Mouse (Mus musculus) heart, postnatal 0 days (tissue): ENCODE data around the gene Slc16a14.

Experiments
- CTCF ChIP-seq: IDR thresholded peaks from 2 replicates; pipeline ENCODE4 v1.5.1; 2016; ENCODE audit warnings: antibody characterized with exemption, control low read depth, low read depth
- EP300 ChIP-seq: IDR thresholded peaks from 2 replicates; pipeline ENCODE4 v1.6.1; 2016; ENCODE audit warnings: antibody characterized with exemption, low read depth

DNA sequence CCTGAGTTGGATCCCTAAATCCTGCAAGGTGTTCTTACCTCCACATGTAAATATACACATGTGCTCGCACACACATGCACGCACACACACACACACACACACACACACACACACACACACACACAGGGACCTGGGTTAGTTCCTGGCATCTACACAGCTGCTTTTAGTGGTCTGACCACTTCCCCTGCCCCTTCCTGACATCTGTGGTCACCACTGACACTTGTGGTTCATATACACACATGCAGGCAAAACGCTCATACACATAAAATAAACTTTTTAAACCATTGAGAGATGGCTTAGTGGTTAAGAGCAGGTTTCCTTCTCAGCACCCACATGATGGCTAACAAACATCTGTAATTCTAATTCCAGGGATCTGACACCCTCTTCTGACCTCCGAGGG lies 19.9 kb downstream of the Slc16a14 start:
- TF ChIP-seq CTCF (no peak), EP300 (no peak)
